Mouse (Mus musculus) heart, embryonic 16.5 days (tissue): ENCODE measurements around the gene Hsd17b11. TPM values are rescaled to one million over a fixed set of nuclear protein-coding genes. Genes with fewer than 3 reads are reported as not detected.
A peak's percentile ranks its signal among the peaks of the same experiment; 100 is the strongest.

Experiments used
- ATAC-seq: fragments of 200-750 bp; cut with Nextera tagmentation; replicated peaks from 2 replicates; pipeline ENCODE4 v1.8.0; 2017; ENCODE audit warnings: moderate number of reproducible peaks; ENCODE audit not compliant: insufficient read depth, low FRiP score; ENCODE audit errors: extremely low read depth
- H3K27ac ChIP-seq: fragments of 300-500 bp; sonication (generic); 2 replicates; pipeline ENCODE4 v1.5.1; 2014; ENCODE audit warnings: mild to moderate bottlenecking, low read length, control low read depth, moderate library complexity
- H3K27me3 ChIP-seq: fragments of 300-500 bp; sonication (generic); 2 replicates; pipeline ENCODE4 v1.6.1; 2014; ENCODE audit warnings: low read length, mixed read lengths; ENCODE audit not compliant: control insufficient read depth, insufficient read depth
- H3K36me3 ChIP-seq: fragments of 300-500 bp; sonication (generic); 2 replicates; pipeline ENCODE4 v1.6.1; 2014; ENCODE audit not compliant: control insufficient read depth, insufficient read depth
- H3K4me1 ChIP-seq: fragments of 300-500 bp; sonication (generic); 2 replicates; pipeline ENCODE4 v1.6.1; 2014; ENCODE audit warnings: low read length, mixed read lengths; ENCODE audit not compliant: control insufficient read depth, insufficient read depth
- H3K4me2 ChIP-seq: fragments of 300-500 bp; sonication (generic); 2 replicates; pipeline ENCODE4 v1.6.1; 2014; ENCODE audit warnings: low read depth, mild to moderate bottlenecking, control low read depth, low read length
- H3K4me3 ChIP-seq: fragments of 300-500 bp; sonication (generic); 2 replicates; pipeline ENCODE4 v1.5.1; 2014; ENCODE audit warnings: mild to moderate bottlenecking, control low read depth, low read length
- H3K9ac ChIP-seq: fragments of 300-500 bp; sonication (generic); 2 replicates; pipeline ENCODE4 v1.6.1; 2014; ENCODE audit warnings: low read length, control low read depth
- H3K9me3 ChIP-seq: fragments of 300-500 bp; sonication (generic); replicated peaks from 2 replicates; pipeline ENCODE4 v1.6.1; 2016; ENCODE audit warnings: low read length; ENCODE audit not compliant: control insufficient read depth
- WGBS: fragments of 180-500 bp; shearing (Covaris S2); extraction: QIAGEN DNeasy Blood & Tissue Kit; methylation state at CpG from one replicate; pipeline ENCODE4 v1.1.7; 2014; 5-methylcytosine and 5-hydroxymethylcytosine counted together
- polyA plus RNA-seq: library from polyadenylated mRNA; unstranded; fragments of >200 nt; fragmentation: Nextera tagmentation; extraction: Ambion mirVana; gene quantifications from 2 replicates; pipeline ENCODE4 v1.2.1, GENCODE M21; 2015

Hsd17b11 gene
- polyA plus RNA-seq, 1 experiment from 2014 or later = 3.3 TPM

DNA sequence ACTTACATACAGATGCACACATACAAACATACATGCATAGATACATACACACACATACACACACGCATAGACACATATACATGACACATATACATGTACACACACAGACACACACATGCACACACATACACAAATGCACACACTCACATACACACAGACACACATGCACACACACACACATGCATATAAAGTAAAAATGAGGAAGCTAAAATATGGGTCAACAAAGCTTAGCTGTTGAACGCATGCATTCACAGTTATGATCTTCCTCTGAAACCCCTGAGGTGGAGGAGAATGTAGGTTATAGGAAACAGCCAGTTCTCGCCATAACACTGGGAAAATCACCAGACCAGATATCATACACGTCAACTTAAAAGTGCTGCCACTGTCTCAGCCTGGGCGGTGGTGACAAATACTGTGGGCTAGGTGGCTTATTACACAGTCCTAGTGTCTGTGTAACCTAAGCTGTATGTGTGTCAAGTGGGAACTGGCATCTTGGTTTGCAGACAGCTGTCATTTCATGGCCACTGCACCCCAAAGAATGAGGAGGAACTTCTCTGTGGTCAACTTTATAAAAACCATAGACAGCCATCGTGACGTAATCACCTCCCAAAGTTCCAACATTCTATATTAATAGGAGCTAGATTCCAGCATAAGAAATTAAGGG, 43.7 kb downstream of the Hsd17b11 start:
- no peaks in the 10 kb centered on the region for H3K27me3 ChIP-seq
- H3K4me2 ChIP-seq = no peak overlapping the region
- no peak overlapping the region for H3K9ac ChIP-seq
- no peaks in the 10 kb centered on the region for H3K36me3 ChIP-seq
- H3K4me1 ChIP-seq = no peaks in the 10 kb centered on the region
- no peaks in the 10 kb centered on the region for H3K9me3 ChIP-seq
- no peak overlapping the region for H3K27ac ChIP-seq
- WGBS = 88% methylated on average over 7 of the region's 7 CpGs
- no peak overlapping the region for H3K4me3 ChIP-seq
- ATAC-seq = no peak

- Histone ChIP-seq H3K4me2 (no peak within 1 kb of the TSS), H3K27ac (no peak within 1 kb of the TSS), H3K4me1 (no peaks in the 10 kb centered on the region), H3K4me3 (no peak within 1 kb of the TSS), H3K9ac (no peak within 1 kb of the TSS), H3K27me3 (no peaks in the 10 kb centered on the region), H3K36me3 (no peaks in the 10 kb centered on the region), H3K9me3 (no peaks in the 10 kb centered on the region)
- 61% methylated on average over 4 of the region's 4 CpGs for WGBS
- no peak for ATAC-seq
These were observed 44.4 kb downstream of the Hsd17b11 start, which contains the start of gene Hsd17b13 for GRCm38 (mm10) chr5:103977297-103977696. TSS of gene Hsd17b13 (minus strand) at chr5:103977410.

GRCm38 (mm10) chr5:103975736-103976135, 46.0 kb downstream of the Hsd17b11 start:
- H3K4me3 ChIP-seq = no peak overlapping the region
- 66% methylated on average over 7 of the region's 7 CpGs for WGBS
- H3K9me3 ChIP-seq = no peaks in the 10 kb centered on the region
- H3K4me1 ChIP-seq = no peaks in the 10 kb centered on the region
- H3K4me2 ChIP-seq = no peak overlapping the region
- no peak for ATAC-seq
- H3K9ac ChIP-seq = no peak overlapping the region
- no peak overlapping the region for H3K27ac ChIP-seq
- no peaks in the 10 kb centered on the region for H3K36me3 ChIP-seq
- H3K27me3 ChIP-seq = no peaks in the 10 kb centered on the region

GRCm38 (mm10) chr5:103972801-103973200, 48.9 kb downstream of the Hsd17b11 start:
- no peaks in the 10 kb centered on the region for H3K27me3 ChIP-seq
- peak overlapping the region; percentile 51 for H3K4me2 ChIP-seq
- H3K4me3 ChIP-seq = peak overlapping the region; percentile 35
- no peaks in the 10 kb centered on the region for H3K4me1 ChIP-seq
- no peak overlapping the region for H3K9ac ChIP-seq
- H3K36me3 ChIP-seq = no peaks in the 10 kb centered on the region
- no peak overlapping the region for H3K27ac ChIP-seq
- no peaks in the 10 kb centered on the region for H3K9me3 ChIP-seq
- 57% methylated on average over 13 of the region's 13 CpGs for WGBS
- ATAC-seq = no peak

- no peaks in the 10 kb centered on the region for H3K4me1 ChIP-seq
- ATAC-seq = no peak
These were observed 49.3 kb downstream of the Hsd17b11 start for GRCm38 (mm10) chr5:103972379-103972778.

DNA sequence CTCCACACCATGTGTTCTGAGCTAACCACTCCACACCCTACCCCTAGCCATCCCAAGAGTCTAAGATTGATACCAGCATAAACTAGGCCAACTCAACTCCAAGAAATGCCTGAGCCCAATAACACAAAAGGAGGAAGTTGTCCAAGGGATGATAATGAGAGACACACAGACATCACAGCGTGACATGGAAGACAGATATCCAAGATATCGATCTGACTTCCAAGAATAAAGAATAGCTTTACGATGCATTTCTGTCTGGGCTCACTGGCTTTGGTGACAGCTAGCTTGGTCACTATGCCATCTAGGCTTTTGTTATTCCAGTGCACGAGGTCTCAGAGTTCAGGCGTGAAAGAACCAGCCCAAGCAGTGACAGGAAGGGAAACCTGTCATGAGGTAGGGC, 50.7 kb downstream of the Hsd17b11 start:
- no peak for ATAC-seq
- 56% methylated on average over 5 of the region's 5 CpGs for WGBS
- no peaks in the 10 kb centered on the region for H3K36me3 ChIP-seq
- H3K27ac ChIP-seq = no peak overlapping the region
- H3K9me3 ChIP-seq = no peaks in the 10 kb centered on the region
- no peak overlapping the region for H3K4me2 ChIP-seq
- H3K4me1 ChIP-seq = no peaks in the 10 kb centered on the region
- no peak overlapping the region for H3K9ac ChIP-seq
- H3K4me3 ChIP-seq = no peak overlapping the region
- no peaks in the 10 kb centered on the region for H3K27me3 ChIP-seq

More at GRCm38 (mm10) chr5:103972379-103972778, 49.3 kb downstream of the Hsd17b11 start:
- peak overlapping the region; percentile 51 for H3K4me2 ChIP-seq
- no peaks in the 10 kb centered on the region for H3K36me3 ChIP-seq
- peak overlapping the region; percentile 35 for H3K4me3 ChIP-seq
- H3K27ac ChIP-seq = no peak overlapping the region
- H3K9ac ChIP-seq = no peak overlapping the region
- WGBS = 53% methylated on average over 19 of the region's 19 CpGs
- no peaks in the 10 kb centered on the region for H3K27me3 ChIP-seq
- no peaks in the 10 kb centered on the region for H3K9me3 ChIP-seq

DNA sequence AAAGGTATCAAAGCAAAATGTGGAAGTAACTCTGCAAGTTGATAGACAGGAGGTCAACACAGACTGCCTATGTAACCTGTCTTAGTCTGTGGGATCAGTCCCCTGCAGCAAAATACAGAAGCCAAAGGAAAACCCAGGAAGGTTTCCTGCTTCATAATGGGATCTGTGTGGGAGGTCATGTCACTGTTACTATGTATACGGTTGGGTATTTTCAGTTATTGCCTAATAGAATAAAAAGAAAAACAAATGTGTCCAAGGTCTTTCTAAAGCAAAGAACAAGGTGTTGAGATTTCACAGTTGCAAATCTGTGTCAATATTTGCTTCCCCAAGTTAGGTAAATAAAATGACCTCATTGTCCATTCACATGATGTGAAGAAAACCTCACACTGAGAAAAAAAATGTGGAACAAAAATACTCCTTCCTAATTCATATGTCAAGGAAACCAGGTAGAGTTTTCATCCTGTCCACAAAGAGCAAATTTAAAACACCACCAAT, 58.7 kb downstream of the Hsd17b11 start:
- Histone ChIP-seq H3K27me3 (no peaks in the 10 kb centered on the region), H3K36me3 (no peaks in the 10 kb centered on the region), H3K9me3 (0 out of 2 replicates have a peak, but pooled peaks cover 4% of the 10 kb centered on the region), H3K4me2 (no peak overlapping the region), H3K27ac (no peak overlapping the region), H3K4me3 (no peak overlapping the region), H3K9ac (no peak overlapping the region), H3K4me1 (no peaks in the 10 kb centered on the region)
- WGBS = 58% methylated on average over 1 of the region's 1 CpGs
- ATAC-seq = no peak

GRCm38 (mm10) chr5:103954638-103955037, 67.1 kb downstream of the Hsd17b11 start:
- H3K9ac ChIP-seq = no peak overlapping the region
- no peaks in the 10 kb centered on the region for H3K4me1 ChIP-seq
- ATAC-seq = no peak
- no peaks in the 10 kb centered on the region for H3K36me3 ChIP-seq
- no peak overlapping the region for H3K4me3 ChIP-seq
- no peaks in the 10 kb centered on the region for H3K27me3 ChIP-seq
- H3K4me2 ChIP-seq = no peak overlapping the region
- H3K9me3 ChIP-seq = no peaks in the 10 kb centered on the region
- H3K27ac ChIP-seq = no peak overlapping the region
- 63% methylated on average over 5 of the region's 5 CpGs for WGBS

DNA sequence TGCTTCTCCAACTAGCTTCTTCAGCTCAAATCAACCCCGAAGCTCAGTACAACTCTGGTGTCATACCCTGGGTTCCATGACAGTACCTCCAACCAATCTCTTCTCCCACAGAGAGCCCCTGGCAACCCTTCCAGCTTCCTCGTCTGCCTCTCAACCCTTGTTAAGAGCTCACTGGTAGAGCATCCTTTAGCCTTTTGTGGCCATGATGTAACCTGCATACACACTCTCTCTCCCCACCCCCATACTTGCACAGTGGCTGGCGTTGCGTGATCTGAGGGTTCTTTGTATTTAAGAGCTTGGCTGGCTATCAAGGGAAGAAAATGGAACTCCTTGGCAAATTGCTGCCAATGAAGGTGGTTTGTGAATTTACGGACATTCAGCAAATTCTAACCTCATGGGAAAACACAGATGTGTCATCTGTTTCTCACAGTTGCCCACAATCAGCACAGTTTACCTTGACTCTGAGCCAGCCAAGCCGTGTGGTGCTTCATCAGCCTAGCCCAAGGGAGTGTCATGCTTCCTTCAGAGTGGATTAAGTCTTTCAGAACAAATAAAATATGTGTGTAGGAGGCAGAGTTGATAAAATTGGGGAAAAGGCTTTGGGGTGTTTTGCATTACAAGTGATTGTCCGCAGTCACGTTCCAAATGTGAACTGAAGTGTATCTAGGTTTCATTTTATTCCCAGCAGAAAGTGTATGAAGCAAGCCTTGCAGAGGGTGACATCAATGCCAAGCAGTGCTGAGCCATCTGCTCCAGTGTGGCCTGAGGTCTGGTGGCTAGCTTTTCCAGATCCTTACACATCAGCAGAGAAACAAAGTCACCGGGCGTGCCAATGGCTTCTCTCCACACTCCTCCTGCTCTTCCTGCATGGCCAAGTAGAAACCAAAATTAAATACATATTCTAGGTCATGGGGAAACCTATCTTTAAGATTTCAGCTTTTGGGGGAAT, 68.3 kb downstream of the Hsd17b11 start:
- WGBS = 78% methylated on average over 10 of the region's 10 CpGs
- ATAC-seq = no peak

More for the DNA sequence above, 68.3 kb downstream of the Hsd17b11 start:
- Histone ChIP-seq H3K27me3 (no peaks in the 10 kb centered on the region), H3K4me2 (no peak overlapping the region), H3K27ac (no peak overlapping the region), H3K9ac (no peak overlapping the region), H3K36me3 (no peaks in the 10 kb centered on the region), H3K4me3 (no peak overlapping the region), H3K4me1 (no peaks in the 10 kb centered on the region), H3K9me3 (no peaks in the 10 kb centered on the region)
